Mouse (Mus musculus) liver, embryonic 16.5 days (tissue): Measurements from ENCODE around the gene Fgd6. TPM values are rescaled to one million over a fixed set of nuclear protein-coding genes. Genes with fewer than 3 reads are reported as not detected.

Experiments used
- ATAC-seq: fragments of 200-750 bp; cut with Nextera tagmentation; 2 replicates; pipeline ENCODE4 v1.8.0; 2017; ENCODE audit warnings: low read depth, mild to moderate bottlenecking, moderate number of reproducible peaks, moderate library complexity
- H3K27ac ChIP-seq: fragments of 300-500 bp; sonication (generic); 2 replicates; pipeline ENCODE4 v1.5.1; 2014; ENCODE audit warnings: mild to moderate bottlenecking, low read length
- H3K27me3 ChIP-seq: fragments of 300-500 bp; sonication (generic); 2 replicates; pipeline ENCODE4 v1.6.1; 2014; ENCODE audit warnings: low read depth, low read length, mixed read lengths; ENCODE audit not compliant: control insufficient read depth, insufficient read depth
- H3K36me3 ChIP-seq: fragments of 300-500 bp; sonication (generic); 2 replicates; pipeline ENCODE4 v1.6.1; 2014; ENCODE audit warnings: mild to moderate bottlenecking; ENCODE audit not compliant: control insufficient read depth, insufficient read depth
- H3K4me1 ChIP-seq: fragments of 300-500 bp; sonication (generic); 2 replicates; pipeline ENCODE4 v1.6.1; 2014; ENCODE audit warnings: low read depth, low read length, mixed read lengths; ENCODE audit not compliant: control insufficient read depth
- H3K4me2 ChIP-seq: fragments of 300-500 bp; sonication (generic); 2 replicates; pipeline ENCODE4 v1.6.1; 2014; ENCODE audit warnings: low read depth, low read length, mixed read lengths
- H3K4me3 ChIP-seq: fragments of 300-500 bp; sonication (generic); 2 replicates; pipeline ENCODE4 v1.5.1; 2014; ENCODE audit warnings: low read depth, mild to moderate bottlenecking, low read length
- H3K9ac ChIP-seq: fragments of 300-500 bp; sonication (generic); 2 replicates; pipeline ENCODE4 v1.6.1; 2014; ENCODE audit warnings: low read depth, low read length
- H3K9me3 ChIP-seq: fragments of 300-500 bp; sonication (generic); replicated peaks from 2 replicates; pipeline ENCODE4 v1.6.1; 2016; ENCODE audit warnings: low read length; ENCODE audit not compliant: control insufficient read depth
- WGBS: fragments of 180-500 bp; shearing (Covaris S2); extraction: QIAGEN DNeasy Blood & Tissue Kit; methylation state at CpG from one replicate; pipeline ENCODE4 v1.1.7; 2014; ENCODE audit not compliant: insufficient replicate concordance; 5-methylcytosine and 5-hydroxymethylcytosine counted together
- polyA plus RNA-seq: library from polyadenylated mRNA; unstranded; fragments of >200 nt; fragmentation: Nextera tagmentation; extraction: Ambion mirVana; gene quantifications from 2 replicates; pipeline ENCODE4 v1.2.1, GENCODE M21; 2015

Fgd6 gene
- 3.5 and 3.7 TPM in 2 replicates for polyA plus RNA-seq

GRCm38 (mm10) chr10:94035658-94036374 is at the start of gene Fgd6, which contains the start of gene Vezt:
TSS of gene Fgd6 (plus strand) at chr10:94036001.
TSS of gene Vezt (minus strand) at chr10:94035817.
- Histone ChIP-seq H3K4me3 (peak within 1 kb of the TSS; percentile 99), H3K27me3 (no peaks in the 10 kb centered on the region), H3K9me3 (no peaks in the 10 kb centered on the region), H3K4me2 (peak within 1 kb of the TSS; percentile 88), H3K36me3 (no peaks in the 10 kb centered on the region), H3K27ac (peak within 1 kb of the TSS; percentile 89), H3K9ac (peak within 1 kb of the TSS; percentile 99), H3K4me1 (peaks cover 19% of the 10 kb centered on the region)
- peak; percentile 95 for ATAC-seq
- WGBS, result under 1% methylated on average over 76 of the region's 77 CpGs

- H3K27ac ChIP-seq, result no peak overlapping the region
- no peak for ATAC-seq
- H3K4me3 ChIP-seq, result no peak overlapping the region
- no peaks in the 10 kb centered on the region for H3K4me1 ChIP-seq
- peaks cover 16% of the 10 kb centered on the region for H3K36me3 ChIP-seq
- no peaks in the 10 kb centered on the region for H3K27me3 ChIP-seq
- no peak overlapping the region for H3K9ac ChIP-seq
- WGBS, result 87% methylated on average over 10 of the region's 10 CpGs
- no peaks in the 10 kb centered on the region for H3K9me3 ChIP-seq
- H3K4me2 ChIP-seq, result no peak overlapping the region
These were observed 41.7 kb upstream of the Fgd6 start for GRCm38 (mm10) chr10:93994136-93994535.

GRCm38 (mm10) chr10:93995100-93995499 is 40.7 kb upstream of the Fgd6 start:
- no peak; the same call in 1 of the 2 replicates for ATAC-seq
- no peak overlapping the region for H3K27ac ChIP-seq
- WGBS, result 85% methylated on average over 1 of the region's 1 CpGs
- H3K9me3 ChIP-seq, result no peaks in the 10 kb centered on the region
- no peak overlapping the region for H3K4me2 ChIP-seq
- H3K4me3 ChIP-seq, result no peak overlapping the region
- no peaks in the 10 kb centered on the region for H3K27me3 ChIP-seq
- H3K36me3 ChIP-seq, result peaks cover 16% of the 10 kb centered on the region
- H3K4me1 ChIP-seq, result no peaks in the 10 kb centered on the region
- H3K9ac ChIP-seq, result no peak overlapping the region

DNA sequence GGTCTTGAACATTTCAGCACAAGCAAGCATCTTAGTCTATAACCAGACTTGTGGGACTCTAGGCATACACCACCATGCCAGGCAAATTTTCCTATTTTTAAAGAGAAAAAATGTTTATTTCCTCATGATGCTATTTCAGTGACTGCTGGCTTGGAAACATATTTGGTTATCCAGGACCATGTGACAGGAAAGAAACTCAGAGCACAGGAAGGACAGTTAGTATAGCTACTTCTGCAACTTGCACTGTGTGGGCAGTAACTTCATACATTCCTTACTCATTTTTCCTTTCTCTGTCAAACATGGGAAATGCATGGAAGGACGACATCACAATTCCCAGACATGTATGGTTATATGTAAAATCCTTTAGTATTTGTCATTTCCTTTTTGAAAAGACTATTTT is 36.4 kb upstream of the Fgd6 start:
- 59% methylated on average over 1 of the region's 1 CpGs for WGBS
- Histone ChIP-seq H3K4me1 (no peaks in the 10 kb centered on the region), H3K27ac (no peak overlapping the region), H3K27me3 (no peaks in the 10 kb centered on the region), H3K4me2 (no peak overlapping the region), H3K4me3 (no peak overlapping the region), H3K9ac (no peak overlapping the region), H3K36me3 (peaks cover 22% of the 10 kb centered on the region), H3K9me3 (no peaks in the 10 kb centered on the region)
- ATAC-seq, result no peak

DNA sequence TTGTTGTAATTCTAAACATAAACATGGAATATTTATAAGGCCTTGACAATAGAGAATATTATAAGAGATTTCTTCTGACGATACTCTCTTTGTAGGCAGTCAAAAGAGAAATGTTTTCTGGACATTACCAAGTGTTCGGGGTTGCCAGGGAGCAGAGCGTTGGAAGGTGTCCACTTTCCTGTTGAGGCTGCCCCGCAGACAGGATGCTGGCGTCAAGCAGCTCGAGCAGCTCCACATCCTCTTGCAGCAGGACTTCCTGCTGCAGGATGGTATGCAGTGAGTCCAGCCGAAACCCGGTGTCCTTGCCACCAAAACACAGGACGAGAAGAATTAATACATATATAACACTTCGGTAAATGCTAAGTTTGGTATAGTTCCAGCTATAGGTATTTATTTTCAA is 35.6 kb upstream of the Fgd6 start:
- no peak overlapping the region for H3K9ac ChIP-seq
- ATAC-seq, result no peak
- no peaks in the 10 kb centered on the region for H3K4me1 ChIP-seq
- H3K27ac ChIP-seq, result no peak overlapping the region
- peaks cover 22% of the 10 kb centered on the region for H3K36me3 ChIP-seq
- no peak overlapping the region for H3K4me3 ChIP-seq
- H3K27me3 ChIP-seq, result no peaks in the 10 kb centered on the region
- no peak overlapping the region for H3K4me2 ChIP-seq
- WGBS, result 56% methylated on average over 10 of the region's 10 CpGs
- H3K9me3 ChIP-seq, result no peaks in the 10 kb centered on the region

DNA sequence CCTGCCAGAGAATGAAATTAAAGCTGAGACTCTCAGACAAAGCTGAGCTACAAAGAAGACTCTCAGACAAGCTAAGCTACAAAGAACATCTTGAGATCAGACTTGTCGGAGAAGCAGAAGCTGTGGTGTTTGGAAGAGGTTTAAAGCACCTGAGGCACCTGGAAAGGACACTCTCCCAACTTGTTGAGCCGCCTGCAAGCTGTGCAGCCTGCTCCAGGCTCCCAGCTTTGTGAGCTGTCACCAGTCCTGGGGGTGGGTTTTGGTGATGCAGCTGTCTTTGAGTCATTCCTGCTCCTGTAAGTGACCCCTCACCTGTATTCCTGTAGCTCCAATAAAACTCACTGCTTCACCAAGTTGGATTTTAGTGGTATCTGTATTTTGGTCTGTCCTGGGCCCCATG is 27.4 kb upstream of the Fgd6 start:
- Histone ChIP-seq H3K36me3 (no peaks in the 10 kb centered on the region), H3K4me2 (no peak overlapping the region), H3K4me3 (no peak overlapping the region), H3K4me1 (no peaks in the 10 kb centered on the region; the same call in 1 of the 2 replicates), H3K27ac (no peak overlapping the region), H3K9ac (no peak overlapping the region), H3K9me3 (no peaks in the 10 kb centered on the region), H3K27me3 (no peaks in the 10 kb centered on the region)
- no peak for ATAC-seq
- 84% methylated on average over 2 of the region's 2 CpGs for WGBS

DNA sequence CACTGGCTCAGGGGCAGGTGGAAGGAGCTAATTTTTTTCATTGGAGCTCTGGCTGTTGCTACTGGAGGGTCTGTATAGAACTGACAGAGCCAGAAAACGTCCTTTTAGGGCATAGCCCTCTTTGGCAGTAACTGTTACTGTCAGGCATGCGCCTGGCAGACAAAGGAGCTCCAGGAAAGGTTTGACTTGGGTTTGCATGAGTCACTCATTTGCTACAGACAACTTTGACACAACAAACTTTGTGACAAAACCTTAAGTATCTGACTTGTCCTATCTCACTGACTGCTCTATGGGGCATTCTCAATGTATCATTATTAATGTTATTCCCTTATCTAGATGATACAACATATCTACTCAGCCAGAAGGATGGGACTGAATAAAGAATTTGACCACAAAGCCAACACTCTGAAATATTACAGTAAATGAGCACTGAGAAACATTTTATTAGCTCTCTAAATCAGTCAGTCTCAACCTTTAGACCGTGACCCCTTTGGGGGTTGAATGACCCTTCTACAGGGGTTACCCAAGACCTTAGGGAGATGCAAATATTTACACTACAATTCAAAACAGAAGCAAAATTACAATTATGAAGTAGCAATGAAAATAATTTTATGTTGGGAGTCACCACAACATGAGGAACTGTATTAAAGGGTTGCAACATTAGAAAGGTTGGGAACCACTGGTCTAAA is 25.7 kb upstream of the Fgd6 start:
- no peaks in the 10 kb centered on the region for H3K9me3 ChIP-seq
- peak; percentile 55 for ATAC-seq
- no peaks in the 10 kb centered on the region; the same call in 1 of the 2 replicates for H3K4me1 ChIP-seq
- no peak overlapping the region for H3K4me3 ChIP-seq
- no peaks in the 10 kb centered on the region for H3K27me3 ChIP-seq
- H3K9ac ChIP-seq, result no peak overlapping the region
- no peaks in the 10 kb centered on the region for H3K36me3 ChIP-seq
- no peak overlapping the region for H3K4me2 ChIP-seq
- H3K27ac ChIP-seq, result peak overlapping the region; percentile 62
- WGBS, result 62% methylated on average over 3 of the region's 3 CpGs

- ATAC-seq, result no peak
- 53% methylated on average over 2 of the region's 2 CpGs for WGBS
- Histone ChIP-seq H3K9me3 (no peaks in the 10 kb centered on the region), H3K27ac (peak overlapping the region; percentile 41; the same call in 1 of the 2 replicates), H3K4me3 (no peak overlapping the region), H3K4me2 (no peak overlapping the region), H3K9ac (no peak overlapping the region), H3K36me3 (no peaks in the 10 kb centered on the region), H3K4me1 (no peaks in the 10 kb centered on the region; the same call in 1 of the 2 replicates), H3K27me3 (no peaks in the 10 kb centered on the region)
These were observed 24.8 kb upstream of the Fgd6 start for GRCm38 (mm10) chr10:94011024-94011423.

DNA sequence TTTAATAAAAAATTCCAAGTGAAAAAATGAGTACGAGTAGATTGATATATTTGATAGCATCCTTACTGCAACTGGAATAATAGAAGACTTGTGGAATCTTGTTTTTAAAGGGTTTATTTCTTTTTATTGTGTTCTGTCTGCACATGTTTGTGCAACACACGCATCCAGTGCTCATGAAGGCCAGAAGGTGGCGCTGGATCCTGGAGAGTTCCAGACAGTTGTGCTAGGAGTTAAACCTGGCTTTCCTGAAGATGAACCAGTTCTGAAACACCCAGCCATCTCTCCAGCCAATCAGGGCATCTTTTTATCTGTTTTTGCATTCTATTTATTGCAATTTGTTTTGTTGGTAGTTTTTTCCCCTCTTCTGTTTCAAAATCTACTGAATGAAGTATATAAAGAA is 22.6 kb upstream of the Fgd6 start:
- 24% methylated on average over 3 of the region's 3 CpGs for WGBS
- H3K27ac ChIP-seq, result no peak overlapping the region
- H3K27me3 ChIP-seq, result no peaks in the 10 kb centered on the region
- H3K4me2 ChIP-seq, result no peak overlapping the region
- no peaks in the 10 kb centered on the region for H3K9me3 ChIP-seq
- no peak for ATAC-seq
- no peak overlapping the region for H3K4me3 ChIP-seq
- no peak overlapping the region for H3K9ac ChIP-seq
- no peaks in the 10 kb centered on the region for H3K36me3 ChIP-seq
- no peaks in the 10 kb centered on the region; the same call in 1 of the 2 replicates for H3K4me1 ChIP-seq
